Mouse (Mus musculus) lung, postnatal 0 days (tissue): Measurements from ENCODE around the gene Gprc5b. TPM values are rescaled to one million over a fixed set of nuclear protein-coding genes. Genes with fewer than 3 reads are reported as not detected.
A peak's percentile ranks its signal among the peaks of the same experiment; 100 is the strongest.

Experiments used
- ATAC-seq: fragments of 200-750 bp; cut with Nextera tagmentation; 2 replicates; pipeline ENCODE4 v1.8.0; 2017; ENCODE audit warnings: moderate library complexity
- DNase-seq: peaks from one replicate; pipeline ENCODE4 v3.0.0-alpha.2; 2016; ENCODE audit warnings: low spot score
- H3K27ac ChIP-seq: fragments of 300-500 bp; sonication (generic); 2 replicates; pipeline ENCODE4 v1.5.1; 2014; ENCODE audit warnings: antibody characterized with exemption, mild to moderate bottlenecking, low read length, mixed read lengths
- H3K27me3 ChIP-seq: fragments of 300-500 bp; sonication (generic); replicated peaks from 2 replicates; pipeline ENCODE4 v1.6.1; 2014; ENCODE audit warnings: low read length, mixed read lengths; ENCODE audit not compliant: insufficient read depth
- H3K36me3 ChIP-seq: fragments of 300-500 bp; sonication (generic); 2 replicates; pipeline ENCODE4 v1.6.1; 2014; ENCODE audit warnings: low read length, mixed read lengths; ENCODE audit not compliant: insufficient read depth
- H3K4me1 ChIP-seq: fragments of 300-500 bp; sonication (generic); 2 replicates; pipeline ENCODE4 v1.6.1; 2014; ENCODE audit warnings: antibody characterized with exemption, low read depth, low read length, mixed read lengths; ENCODE audit not compliant: insufficient read depth
- H3K4me2 ChIP-seq: fragments of 300-500 bp; sonication (generic); replicated peaks from 2 replicates; pipeline ENCODE4 v1.6.1; 2014; ENCODE audit warnings: low read depth, mild to moderate bottlenecking, low read length, moderate library complexity, mixed read lengths
- H3K4me3 ChIP-seq: fragments of 300-500 bp; sonication (generic); 2 replicates; pipeline ENCODE4 v1.5.1; 2014; ENCODE audit warnings: low read depth, low read length
- H3K9ac ChIP-seq: fragments of 300-500 bp; sonication (generic); replicated peaks from 2 replicates; pipeline ENCODE4 v1.6.1; 2014; ENCODE audit warnings: low read depth, mild to moderate bottlenecking
- H3K9me3 ChIP-seq: fragments of 300-500 bp; sonication (generic); 2 replicates; pipeline ENCODE4 v1.6.1; 2016; ENCODE audit warnings: low read length, mixed read lengths
- CTCF ChIP-seq: IDR thresholded peaks from 2 replicates; pipeline ENCODE4 v1.5.1; 2016; ENCODE audit warnings: antibody characterized with exemption, mild to moderate bottlenecking
- EP300 ChIP-seq: IDR thresholded peaks from 2 replicates; pipeline ENCODE4 v1.6.1; 2016; ENCODE audit warnings: antibody characterized with exemption, mild to moderate bottlenecking, control low read depth
- WGBS: fragments of 180-500 bp; shearing (Covaris S2); extraction: QIAGEN DNeasy Blood & Tissue Kit; methylation state at CpG from one replicate; pipeline ENCODE4 v1.1.7; 2014; 5-methylcytosine and 5-hydroxymethylcytosine counted together
- polyA plus RNA-seq: library from polyadenylated mRNA; unstranded; fragments of >200 nt; fragmentation: Nextera tagmentation; extraction: Ambion mirVana; gene quantifications from 2 replicates; pipeline ENCODE4 v1.2.1, GENCODE M21; 2015

Gene Gprc5b
- polyA plus RNA-seq, 1 experiment from 2014 or later, result 2.7 TPM

DNA sequence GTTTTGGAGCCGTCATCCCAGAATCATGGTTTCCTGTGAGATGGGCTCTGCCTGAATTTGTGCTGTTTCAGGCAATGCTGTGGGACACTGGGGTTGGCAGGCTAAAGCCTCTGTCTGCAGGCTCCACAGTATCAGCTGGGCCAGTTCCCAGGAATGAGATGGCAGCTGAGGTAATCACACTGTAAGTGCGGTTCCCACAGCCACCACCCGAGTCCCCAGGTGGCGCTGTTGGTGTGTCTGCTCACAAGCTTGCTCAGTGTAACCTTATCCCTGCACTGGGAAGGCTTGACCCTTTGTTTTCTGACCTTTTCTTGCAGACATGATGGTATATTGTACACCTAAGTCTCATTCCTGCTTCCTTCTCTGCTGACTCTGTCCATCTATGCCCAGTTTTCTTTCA is 24.5 kb upstream of the Gprc5b start:
- Histone ChIP-seq H3K9me3 (no peaks in the 10 kb centered on the region), H3K27ac (no peak overlapping the region), H3K36me3 (no peaks in the 10 kb centered on the region), H3K4me3 (no peak overlapping the region), H3K27me3 (no peaks in the 10 kb centered on the region), H3K4me2 (no peak overlapping the region), H3K4me1 (no peaks in the 10 kb centered on the region), H3K9ac (no peak overlapping the region)
- WGBS, result 14% methylated on average over 4 of the region's 4 CpGs
- TF ChIP-seq CTCF (peak; percentile 76), EP300 (no peak)
- DNase-seq (peak; percentile 34), ATAC-seq (no peak; the same call in 1 of the 2 replicates)

DNA sequence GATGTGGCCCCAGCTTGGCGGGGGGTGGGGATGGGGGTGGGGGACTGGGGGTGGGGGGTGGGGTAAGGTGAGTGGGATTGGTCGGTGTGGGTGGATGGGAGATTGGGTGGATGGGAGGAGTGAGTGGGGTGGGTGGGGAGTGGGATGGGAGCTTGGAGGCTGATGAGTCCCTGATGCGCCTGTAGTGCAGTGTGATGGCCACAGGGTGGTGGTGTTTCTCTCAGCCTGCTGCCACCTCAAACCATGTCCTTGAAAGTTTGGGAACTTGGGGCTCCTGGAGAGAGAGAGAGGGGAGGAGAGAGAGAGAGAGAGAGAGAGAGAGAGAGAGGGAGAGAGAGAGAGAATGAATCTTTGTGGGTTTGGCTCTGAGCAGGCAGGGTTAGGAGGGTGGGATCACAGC is 20.7 kb upstream of the Gprc5b start:
- Histone ChIP-seq H3K4me2 (no peak overlapping the region), H3K4me1 (no peaks in the 10 kb centered on the region), H3K27me3 (no peaks in the 10 kb centered on the region), H3K27ac (no peak overlapping the region), H3K9ac (no peak overlapping the region), H3K9me3 (no peaks in the 10 kb centered on the region), H3K4me3 (no peak overlapping the region), H3K36me3 (no peaks in the 10 kb centered on the region)
- 0% methylated on average over 3 of the region's 3 CpGs for WGBS
- no peak for ATAC-seq
- TF ChIP-seq EP300, result no peak
- TF ChIP-seq CTCF, result peak; percentile 65
- DNase-seq, result peak; percentile 31

DNA sequence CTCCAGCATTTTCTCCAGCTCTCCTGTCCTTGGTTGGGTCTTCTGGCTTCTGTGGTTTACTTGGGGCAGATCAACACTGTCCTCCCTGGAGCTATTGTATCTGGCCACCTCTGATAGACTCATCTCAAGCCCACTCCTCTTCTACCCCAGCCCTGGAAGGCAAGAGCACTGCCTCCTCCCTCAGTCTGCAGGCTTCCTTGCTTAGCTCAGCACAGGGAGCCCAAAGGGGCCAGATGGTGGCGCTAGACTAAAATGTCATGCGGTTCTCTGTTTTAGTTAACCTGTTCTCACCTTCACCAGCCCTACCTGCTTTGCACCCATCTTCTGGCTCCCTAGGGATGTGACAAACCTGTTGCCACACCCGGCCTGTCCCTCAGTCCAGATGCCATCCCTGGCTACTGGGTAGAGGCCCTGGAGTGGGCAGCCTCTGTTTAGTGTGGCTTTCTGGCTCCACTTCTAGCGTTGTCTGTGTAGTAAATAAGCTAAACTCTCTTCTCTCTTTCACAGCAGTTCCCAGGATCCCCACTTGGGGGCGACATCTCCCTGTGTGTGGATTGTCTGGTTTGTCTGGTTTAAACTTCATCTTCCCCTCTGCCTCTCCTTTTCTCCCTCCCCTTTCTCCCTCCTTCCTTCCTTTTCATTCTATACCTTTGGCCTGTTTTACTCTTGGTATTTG is 16.0 kb upstream of the Gprc5b start:
- 19% methylated on average over 5 of the region's 5 CpGs for WGBS
- Histone ChIP-seq H3K4me3 (no peak overlapping the region), H3K27me3 (no peaks in the 10 kb centered on the region), H3K9me3 (no peaks in the 10 kb centered on the region), H3K9ac (no peak overlapping the region), H3K4me1 (no peaks in the 10 kb centered on the region), H3K36me3 (no peaks in the 10 kb centered on the region), H3K4me2 (no peak overlapping the region), H3K27ac (no peak overlapping the region)
- DNase-seq (no peak), ATAC-seq (no peak)
- TF ChIP-seq EP300, result no peak
- TF ChIP-seq CTCF, result peak; percentile 79

DNA sequence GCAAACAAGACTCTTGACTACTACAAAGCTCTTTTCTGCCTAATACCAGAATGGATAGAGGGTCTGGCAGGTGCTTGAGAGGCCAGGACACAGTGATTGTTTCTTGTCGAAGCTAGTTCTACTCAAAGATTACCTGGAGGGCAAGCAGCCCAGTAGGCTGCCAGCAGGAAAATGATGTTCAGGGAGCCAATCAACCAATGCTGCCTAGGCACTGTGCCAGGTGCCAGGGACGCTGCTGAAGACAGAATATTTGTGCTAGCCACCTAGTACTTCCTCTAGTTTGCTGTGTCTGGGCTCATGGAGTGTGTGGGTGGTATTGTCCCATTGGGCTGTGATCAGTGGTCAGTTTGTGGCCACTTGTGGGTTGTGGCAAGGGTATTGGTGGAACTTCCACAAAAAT is 7.5 kb upstream of the Gprc5b start:
- DNase-seq (no peak), ATAC-seq (no peak)
- Histone ChIP-seq H3K36me3 (no peaks in the 10 kb centered on the region), H3K9ac (no peak overlapping the region), H3K4me3 (no peak overlapping the region), H3K27me3 (no peaks in the 10 kb centered on the region), H3K4me1 (no peaks in the 10 kb centered on the region), H3K9me3 (no peaks in the 10 kb centered on the region), H3K27ac (no peak overlapping the region), H3K4me2 (no peak overlapping the region)
- TF ChIP-seq CTCF, result no peak
- no peak for TF ChIP-seq EP300
- WGBS, result 28% methylated on average over 2 of the region's 2 CpGs

DNA sequence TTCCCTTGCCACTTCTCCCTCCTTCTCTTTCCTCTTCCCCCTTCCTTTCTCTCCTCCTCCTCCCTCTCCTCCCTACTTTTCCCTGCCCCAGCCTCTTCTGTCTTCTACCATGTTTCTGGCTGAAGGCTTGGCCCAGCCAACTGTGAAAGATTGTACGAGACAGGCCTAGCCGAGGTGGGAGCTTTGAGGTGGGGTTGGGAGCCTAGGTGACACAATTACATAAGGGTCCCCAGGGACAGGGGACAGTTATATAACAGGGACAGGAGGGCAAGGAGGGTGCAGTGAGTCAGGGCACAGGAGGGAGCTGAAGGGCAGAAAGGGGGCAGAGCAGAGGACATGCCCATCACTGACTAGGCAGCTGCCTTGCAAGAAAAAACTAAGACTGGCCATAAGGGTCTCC is 7.0 kb upstream of the Gprc5b start:
- Histone ChIP-seq H3K4me2 (no peak overlapping the region), H3K36me3 (no peaks in the 10 kb centered on the region), H3K4me1 (no peaks in the 10 kb centered on the region), H3K9me3 (no peaks in the 10 kb centered on the region), H3K27me3 (no peaks in the 10 kb centered on the region), H3K4me3 (no peak overlapping the region), H3K27ac (no peak overlapping the region), H3K9ac (no peak overlapping the region)
- no peak for TF ChIP-seq EP300
- no peak for TF ChIP-seq CTCF
- ATAC-seq (no peak), DNase-seq (no peak)
- WGBS, result 65% methylated on average over 2 of the region's 2 CpGs

DNA sequence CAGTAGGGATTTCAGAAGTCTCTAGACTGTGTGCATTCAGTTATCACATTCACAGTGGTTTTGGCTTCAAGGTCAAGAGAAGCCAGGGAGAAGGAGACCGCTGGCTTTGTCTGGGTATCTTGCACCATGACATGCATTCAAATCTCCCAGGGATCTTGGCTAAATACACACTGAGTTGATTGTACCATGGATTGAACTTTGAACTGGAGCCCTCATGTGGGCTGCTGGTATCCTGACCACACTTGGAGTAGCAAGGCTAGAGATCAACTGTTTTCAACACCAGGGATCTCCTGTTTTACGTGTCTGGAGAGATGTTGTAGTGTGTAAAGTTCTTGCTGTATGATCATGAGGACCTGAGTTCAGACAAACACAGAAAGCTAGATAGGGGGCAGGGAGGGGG is 4.8 kb upstream of the Gprc5b start:
- Histone ChIP-seq H3K27ac (no peak overlapping the region), H3K4me3 (no peak overlapping the region), H3K27me3 (no peaks in the 10 kb centered on the region), H3K9me3 (no peaks in the 10 kb centered on the region), H3K36me3 (no peaks in the 10 kb centered on the region), H3K9ac (no peak overlapping the region), H3K4me1 (peaks cover 8% of the 10 kb centered on the region), H3K4me2 (no peak overlapping the region)
- ATAC-seq (no peak), DNase-seq (no peak)
- 70% methylated on average over 2 of the region's 2 CpGs for WGBS
- TF ChIP-seq EP300 (no peak), CTCF (no peak)
